Mouse (Mus musculus): Measurements from ENCODE around the gene Ntsr1. TPM values are rescaled to one million over a fixed set of nuclear protein-coding genes. Genes with fewer than 3 reads are reported as not detected.

Gene Ntsr1
- total and polyA plus RNA-seq, 2 experiments from 2014 or later, result 13.2 to 19.8 TPM

DNA sequence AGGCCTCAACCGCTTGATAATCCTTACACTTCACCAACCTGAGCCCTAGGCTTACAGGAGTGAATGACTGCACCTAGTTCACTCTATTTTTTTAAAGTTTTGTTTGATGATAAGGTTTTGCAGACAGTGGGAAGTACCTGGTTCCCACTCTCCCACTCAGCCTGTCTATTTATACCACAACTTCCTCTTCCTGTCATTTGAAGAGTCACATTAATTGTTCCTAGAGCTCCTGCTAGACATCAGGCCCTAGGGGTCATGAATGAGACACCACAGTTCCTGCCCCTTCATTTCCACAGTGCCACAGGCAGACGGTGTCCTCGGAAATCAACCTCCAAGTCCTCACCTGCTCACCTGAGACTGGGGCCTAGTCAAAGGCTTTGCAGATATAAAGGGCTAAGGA, 56.7 kb downstream of the Ntsr1 start:
- TF ChIP-seq CTCF (IDR thresholded peaks at IDR 0.05; ENCODE audit: low read depth), result no peak
- 89% methylated on average over 3 of the region's 3 CpGs for WGBS

DNA sequence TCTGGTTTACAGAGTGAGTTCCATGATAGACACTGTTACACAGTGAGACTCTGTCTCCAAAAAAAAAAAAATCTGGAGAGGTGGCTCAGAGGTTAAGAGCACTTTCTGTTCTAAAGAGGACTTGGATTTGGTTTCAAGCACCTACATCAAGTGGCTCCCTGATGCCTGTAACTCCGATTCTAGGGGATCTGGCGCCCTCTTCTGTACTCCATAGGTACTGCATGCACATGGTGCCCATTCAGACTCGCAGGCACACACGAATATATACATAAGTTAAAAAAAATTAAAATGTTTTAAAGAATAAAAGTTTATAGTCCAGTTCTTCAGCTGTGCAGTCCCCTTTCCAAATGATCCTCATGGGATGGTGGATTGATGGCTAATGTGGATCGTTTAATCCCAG, 60.5 kb downstream of the Ntsr1 start:
- Histone ChIP-seq H3K36me3 (ENCODE audit: insufficient read depth) (no peaks in the 10 kb centered on the region), H3K9me3 (ENCODE audit: low read length) (no peaks in the 10 kb centered on the region), H3K9ac (no peak overlapping the region), H3K4me2 (ENCODE audit: low read depth) (no peak overlapping the region), H3K27ac (ENCODE audit: low read depth, low read length) (no peak overlapping the region), H3K4me1 (ENCODE audit: insufficient read depth) (no peaks in the 10 kb centered on the region), H3K4me3 (ENCODE audit: low read depth, low read length) (no peak overlapping the region), H3K27me3 (ENCODE audit: insufficient read depth, low read length) (no peaks in the 10 kb centered on the region)
- TF ChIP-seq CTCF (IDR thresholded peaks at IDR 0.05; ENCODE audit: low read depth), result peak; percentile 58
- WGBS, result 47% methylated on average over 5 of the region's 5 CpGs
- ATAC-seq, result no peak
- no peak for DNase-seq

More for the DNA sequence above, 56.7 kb downstream of the Ntsr1 start:
- H3K4me3 ChIP-seq (ENCODE audit: low read depth, low read length), result no peak overlapping the region
- H3K27ac ChIP-seq (ENCODE audit: low read depth, low read length), result no peak overlapping the region
- no peaks in the 10 kb centered on the region for H3K36me3 ChIP-seq (ENCODE audit: insufficient read depth)
- H3K9ac ChIP-seq, result no peak overlapping the region
- H3K9me3 ChIP-seq (ENCODE audit: low read length), result no peaks in the 10 kb centered on the region
- H3K27me3 ChIP-seq (ENCODE audit: insufficient read depth, low read length), result no peaks in the 10 kb centered on the region
- no peak overlapping the region for H3K4me2 ChIP-seq (ENCODE audit: low read depth)
- DNase-seq (no peak), ATAC-seq (no peak)
- no peaks in the 10 kb centered on the region for H3K4me1 ChIP-seq (ENCODE audit: insufficient read depth)

DNA sequence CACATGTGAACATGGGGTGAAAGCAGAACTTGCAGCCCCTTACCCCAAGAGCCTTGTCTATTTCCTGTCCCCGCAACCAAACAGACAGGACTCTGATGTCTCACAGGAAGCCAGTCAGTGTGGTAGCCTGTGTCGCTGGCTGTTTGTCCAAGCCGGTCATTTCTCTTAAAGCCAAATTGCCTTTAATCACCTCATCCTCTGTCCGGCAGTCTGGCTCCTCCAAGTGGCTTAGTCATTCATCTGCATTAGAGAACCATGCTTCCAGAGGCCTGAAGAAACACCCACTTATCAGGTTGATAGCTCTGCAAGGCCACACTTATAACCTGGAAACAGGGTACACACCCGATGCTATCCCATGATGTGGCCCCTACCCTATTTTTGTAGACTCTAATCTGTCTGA, 62.4 kb downstream of the Ntsr1 start:
- no peak overlapping the region for H3K27ac ChIP-seq (ENCODE audit: low read depth, low read length)
- 76% methylated on average over 5 of the region's 5 CpGs for WGBS
- H3K9me3 ChIP-seq (ENCODE audit: low read length), result no peaks in the 10 kb centered on the region
- H3K9ac ChIP-seq, result no peak overlapping the region
- peak; percentile 17; the same call in 1 of the 2 replicates for TF ChIP-seq CTCF (IDR thresholded peaks at IDR 0.05; ENCODE audit: low read depth)
- H3K27me3 ChIP-seq (ENCODE audit: insufficient read depth, low read length), result no peaks in the 10 kb centered on the region
- no peaks in the 10 kb centered on the region for H3K4me1 ChIP-seq (ENCODE audit: insufficient read depth)
- no peak overlapping the region for H3K4me3 ChIP-seq (ENCODE audit: low read depth, low read length)
- no peak for ATAC-seq
- H3K36me3 ChIP-seq (ENCODE audit: insufficient read depth), result no peaks in the 10 kb centered on the region
- no peak overlapping the region for H3K4me2 ChIP-seq (ENCODE audit: low read depth)
- no peak for DNase-seq

DNA sequence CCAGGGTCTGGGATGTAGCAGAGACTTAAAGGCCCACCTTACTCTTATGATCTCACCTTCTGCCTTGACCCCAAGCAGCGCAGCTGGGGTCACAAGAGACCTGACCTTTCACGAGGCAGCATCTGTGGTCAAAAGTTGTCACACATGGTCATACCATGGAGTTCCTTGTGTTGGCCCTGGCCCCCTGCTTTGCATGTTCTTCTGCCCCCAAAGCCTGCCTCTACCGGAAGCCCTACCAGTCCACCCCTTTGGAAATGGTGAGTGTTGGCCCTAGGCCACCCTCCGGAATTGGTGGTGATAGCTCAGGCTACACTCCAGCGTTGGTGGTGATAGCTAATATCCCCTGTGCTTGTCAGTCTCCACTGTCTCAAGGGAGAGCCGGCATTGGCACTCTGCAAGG, 63.5 kb downstream of the Ntsr1 start:
- DNase-seq (no peak), ATAC-seq (no peak; the same call in 1 of the 2 replicates)
- H3K36me3 ChIP-seq (ENCODE audit: insufficient read depth), result no peaks in the 10 kb centered on the region
- no peaks in the 10 kb centered on the region for H3K4me1 ChIP-seq (ENCODE audit: insufficient read depth)
- H3K27ac ChIP-seq (ENCODE audit: low read depth, low read length), result peak overlapping the region; percentile 50; the same call in 1 of the 2 replicates
- H3K4me3 ChIP-seq (ENCODE audit: low read depth, low read length), result no peak overlapping the region
- WGBS, result 53% methylated on average over 6 of the region's 6 CpGs
- H3K27me3 ChIP-seq (ENCODE audit: insufficient read depth, low read length), result no peaks in the 10 kb centered on the region
- TF ChIP-seq CTCF (IDR thresholded peaks at IDR 0.05; ENCODE audit: low read depth), result no peak
- no peak overlapping the region for H3K4me2 ChIP-seq (ENCODE audit: low read depth)
- no peaks in the 10 kb centered on the region for H3K9me3 ChIP-seq (ENCODE audit: low read length)
- no peak overlapping the region for H3K9ac ChIP-seq

DNA sequence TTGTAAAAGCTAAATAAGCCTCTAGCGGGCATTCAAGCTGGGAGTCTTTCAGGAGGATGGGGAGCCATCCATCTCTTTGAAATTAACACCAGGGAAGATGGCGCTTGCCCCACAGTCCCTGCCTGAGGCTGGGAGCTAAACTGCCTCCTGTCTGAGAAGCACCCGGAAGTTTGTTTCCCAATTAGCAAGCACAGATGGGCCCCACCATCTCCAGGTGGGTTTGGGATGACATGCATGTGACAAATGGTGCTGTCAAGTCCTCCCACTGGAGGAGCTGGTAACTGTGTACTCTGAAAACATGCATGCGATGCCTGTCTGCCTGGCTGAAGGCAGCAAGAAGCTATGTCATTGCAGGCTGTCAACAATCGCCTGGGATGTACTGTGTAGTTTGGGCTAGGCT, 64.1 kb downstream of the Ntsr1 start:
- Histone ChIP-seq H3K27ac (ENCODE audit: low read depth, low read length) (peak overlapping the region; percentile 50; the same call in 1 of the 2 replicates), H3K9ac (no peak overlapping the region), H3K4me1 (ENCODE audit: insufficient read depth) (0 out of 2 replicates have a peak, but pooled peaks cover 2% of the 10 kb centered on the region), H3K9me3 (ENCODE audit: low read length) (no peaks in the 10 kb centered on the region), H3K36me3 (ENCODE audit: insufficient read depth) (no peaks in the 10 kb centered on the region), H3K27me3 (ENCODE audit: insufficient read depth, low read length) (no peaks in the 10 kb centered on the region), H3K4me3 (ENCODE audit: low read depth, low read length) (no peak overlapping the region), H3K4me2 (ENCODE audit: low read depth) (no peak overlapping the region)
- WGBS, result 31% methylated on average over 5 of the region's 5 CpGs
- ATAC-seq (peak; percentile 73), DNase-seq (peak; percentile 54)
- TF ChIP-seq CTCF (IDR thresholded peaks at IDR 0.05; ENCODE audit: low read depth), result peak; percentile 12; the same call in 1 of the 2 replicates

DNA sequence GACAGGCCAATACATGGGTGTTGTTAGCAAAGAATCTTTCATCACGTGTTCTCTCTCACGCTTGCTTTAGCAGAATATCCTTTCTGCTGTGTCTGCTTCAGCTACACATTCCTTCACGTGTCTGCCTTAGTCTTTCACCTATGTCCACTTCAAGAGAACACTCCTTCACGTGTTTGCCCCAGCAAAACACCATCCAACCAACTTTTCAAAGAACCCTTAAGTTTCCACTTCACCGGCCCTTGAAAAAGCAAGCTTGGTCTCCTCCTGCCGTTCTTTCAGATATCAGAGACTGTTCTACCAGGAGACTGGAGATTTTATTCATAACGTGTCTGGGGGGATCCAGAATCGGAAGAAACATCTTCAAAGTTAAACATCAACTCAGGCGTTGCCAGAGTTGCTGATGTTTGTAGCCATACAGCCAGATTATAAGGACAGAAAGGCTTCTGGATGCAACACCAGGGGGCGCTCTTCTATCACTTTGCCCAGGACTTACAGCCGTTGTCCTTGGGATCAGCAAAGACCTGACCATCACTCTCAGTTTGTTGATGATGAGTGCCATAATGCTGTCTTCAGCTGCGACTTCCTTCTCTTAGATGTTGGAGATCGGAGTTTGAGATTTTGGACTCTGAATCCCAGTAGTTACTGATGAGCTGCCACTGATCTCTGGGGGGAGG, 66.6 kb downstream of the Ntsr1 start:
- peak; percentile 67 for TF ChIP-seq CTCF (IDR thresholded peaks at IDR 0.05; ENCODE audit: low read depth)
- H3K4me3 ChIP-seq (ENCODE audit: low read depth, low read length), result no peak overlapping the region
- ATAC-seq (no peak), DNase-seq (peak; percentile 45)
- H3K9me3 ChIP-seq (ENCODE audit: low read length), result no peaks in the 10 kb centered on the region
- H3K4me1 ChIP-seq (ENCODE audit: insufficient read depth), result 0 out of 2 replicates have a peak, but pooled peaks cover 3% of the 10 kb centered on the region
- H3K36me3 ChIP-seq (ENCODE audit: insufficient read depth), result no peaks in the 10 kb centered on the region
- H3K9ac ChIP-seq, result no peak overlapping the region
- H3K4me2 ChIP-seq (ENCODE audit: low read depth), result no peak overlapping the region
- H3K27ac ChIP-seq (ENCODE audit: low read depth, low read length), result no peak overlapping the region
- 35% methylated on average over 13 of the region's 13 CpGs for WGBS
- no peaks in the 10 kb centered on the region for H3K27me3 ChIP-seq (ENCODE audit: insufficient read depth, low read length)

DNA sequence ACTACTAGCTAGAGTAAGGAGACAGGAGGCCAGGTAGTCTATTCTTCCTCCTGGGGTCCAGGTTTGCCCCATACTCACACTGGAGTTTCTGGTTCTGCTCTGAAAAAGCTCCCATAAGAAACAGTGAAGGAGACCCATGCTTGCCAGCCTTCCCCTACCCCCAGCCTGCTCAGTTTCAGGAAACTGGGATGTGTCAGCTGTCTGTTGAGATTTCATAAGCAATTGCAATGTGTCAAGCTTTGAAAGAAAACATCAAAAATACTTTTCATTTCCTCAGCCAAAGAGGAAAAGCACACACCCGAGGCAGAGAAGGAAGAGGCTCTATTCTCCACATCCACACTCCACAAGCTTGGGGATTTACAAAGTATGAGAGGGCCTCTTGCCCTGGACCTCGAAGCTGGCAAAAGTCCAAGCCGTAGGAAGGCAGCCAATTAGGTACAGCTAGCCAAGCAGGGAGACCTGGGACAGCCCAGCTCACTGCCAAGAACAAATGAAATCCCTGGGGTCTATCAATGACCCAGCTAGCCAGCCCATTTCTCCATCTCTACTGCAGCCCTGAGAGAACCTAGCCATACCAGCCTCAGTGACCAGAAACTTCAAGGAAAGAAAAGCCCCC, 69.4 kb downstream of the Ntsr1 start:
- 16% methylated on average over 3 of the region's 3 CpGs for WGBS

More for the DNA sequence above, 69.4 kb downstream of the Ntsr1 start:
- no peaks in the 10 kb centered on the region for H3K36me3 ChIP-seq (ENCODE audit: insufficient read depth)
- no peaks in the 10 kb centered on the region for H3K27me3 ChIP-seq (ENCODE audit: insufficient read depth, low read length)
- no peak overlapping the region for H3K4me3 ChIP-seq (ENCODE audit: low read depth, low read length)
- DNase-seq, result peak; percentile 40
- H3K4me2 ChIP-seq (ENCODE audit: low read depth), result no peak overlapping the region
- peak overlapping the region; percentile 46; the same call in 1 of the 2 replicates for H3K27ac ChIP-seq (ENCODE audit: low read depth, low read length)
- peak; percentile 55; the same call in 1 of the 2 replicates for ATAC-seq
- H3K9me3 ChIP-seq (ENCODE audit: low read length), result no peaks in the 10 kb centered on the region
- H3K4me1 ChIP-seq (ENCODE audit: insufficient read depth), result 0 out of 2 replicates have a peak, but pooled peaks cover 3% of the 10 kb centered on the region
- H3K9ac ChIP-seq, result no peak overlapping the region
- no peak for TF ChIP-seq CTCF (IDR thresholded peaks at IDR 0.05; ENCODE audit: low read depth)
